Mouse (Mus musculus) hindbrain, postnatal 0 days (tissue): ENCODE measurements around the gene Gal3st1. TPM values are rescaled to one million over a fixed set of nuclear protein-coding genes. Genes with fewer than 3 reads are reported as not detected.

Experiments
- ATAC-seq: fragments of 200-750 bp; cut with Nextera tagmentation; 2 replicates; pipeline ENCODE4 v1.8.0; 2017; ENCODE audit warnings: mild to moderate bottlenecking, moderate TSS enrichment, moderate library complexity
- DNase-seq: peaks from one replicate; pipeline ENCODE4 v3.0.0-alpha.2; 2015; ENCODE audit warnings: low spot score
- H3K27ac ChIP-seq: fragments of 300-500 bp; sonication (generic); 2 replicates; pipeline ENCODE4 v1.5.1; 2014; ENCODE audit warnings: mild to moderate bottlenecking
- H3K27me3 ChIP-seq: fragments of 300-500 bp; sonication (generic); 2 replicates; pipeline ENCODE4 v1.6.1; 2014; ENCODE audit warnings: low read length, mixed read lengths; ENCODE audit not compliant: insufficient read depth
- H3K36me3 ChIP-seq: fragments of 300-500 bp; sonication (generic); 2 replicates; pipeline ENCODE4 v1.6.1; 2014; ENCODE audit warnings: low read length, mixed read lengths; ENCODE audit not compliant: insufficient read depth
- H3K4me1 ChIP-seq: fragments of 300-500 bp; sonication (generic); 2 replicates; pipeline ENCODE4 v1.6.1; 2014; ENCODE audit warnings: antibody characterized with exemption, low read length, mixed read lengths; ENCODE audit not compliant: insufficient read depth
- H3K4me2 ChIP-seq: fragments of 300-500 bp; sonication (generic); 2 replicates; pipeline ENCODE4 v1.6.1; 2014; ENCODE audit warnings: low read depth, mild to moderate bottlenecking, low read length, moderate library complexity, mixed read lengths
- H3K4me3 ChIP-seq: fragments of 300-500 bp; sonication (generic); 2 replicates; pipeline ENCODE4 v1.5.1; 2014; ENCODE audit warnings: low read length
- H3K9ac ChIP-seq: fragments of 300-500 bp; sonication (generic); replicated peaks from 2 replicates; pipeline ENCODE4 v1.6.1; 2014; ENCODE audit warnings: mild to moderate bottlenecking, low read length, moderate library complexity, mixed read lengths
- H3K9me3 ChIP-seq: fragments of 300-500 bp; sonication (generic); 2 replicates; pipeline ENCODE4 v1.6.1; 2016; ENCODE audit warnings: low read length, mixed read lengths
- CTCF ChIP-seq: IDR thresholded peaks from 2 replicates; pipeline ENCODE4 v1.5.1; 2016; ENCODE audit warnings: antibody characterized with exemption, control low read depth, low read depth
- WGBS: fragments of 180-500 bp; shearing (Covaris S2); extraction: QIAGEN DNeasy Blood & Tissue Kit; methylation state at CpG from one replicate; pipeline ENCODE4 v1.1.7; 2014; 5-methylcytosine and 5-hydroxymethylcytosine counted together
- polyA plus RNA-seq: library from polyadenylated mRNA; unstranded; fragments of >200 nt; fragmentation: Nextera tagmentation; extraction: Ambion mirVana; gene quantifications from 2 replicates; pipeline ENCODE4 v1.2.1, GENCODE M21; 2015
- total RNA-seq: library from RNA; depleted of rRNA; stranded (reverse); fragments of >200 nt; gene quantifications from 2 replicates; pipeline ENCODE4 v1.2.3, GENCODE M21; 2014

The Gal3st1 gene
- total and polyA plus RNA-seq, 2 experiments from 2014 or later: 18.5 to 34.6 TPM

DNA sequence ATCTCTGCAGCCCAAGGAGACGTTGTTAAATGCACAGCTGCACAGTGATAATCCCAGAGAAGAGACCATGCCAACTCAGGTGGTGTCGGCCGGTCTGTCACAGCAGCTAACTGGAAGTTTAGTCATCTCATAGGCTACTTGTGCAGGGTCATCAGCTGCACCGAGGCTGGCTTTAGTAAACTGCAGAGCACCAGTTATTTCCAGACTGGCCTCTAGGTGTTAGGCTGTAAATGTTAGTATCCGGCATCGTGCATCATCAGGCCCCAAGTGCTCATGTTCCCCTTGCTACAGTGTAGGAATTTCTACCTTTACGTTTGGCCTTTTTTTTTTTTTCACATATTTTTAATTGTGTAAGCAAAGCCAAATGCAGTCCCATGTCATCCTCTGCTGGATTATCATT, 50.0 kb downstream of the Gal3st1 start:
- H3K4me2 ChIP-seq: no peak overlapping the region
- no peaks in the 10 kb centered on the region for H3K4me1 ChIP-seq
- 0 out of 2 replicates have a peak, but pooled peaks have one; percentile 19 for TF ChIP-seq CTCF
- H3K27ac ChIP-seq: no peak overlapping the region
- 70% methylated on average over 7 of the region's 7 CpGs for WGBS
- ATAC-seq (no peak), DNase-seq (no peak)
- no peaks in the 10 kb centered on the region for H3K9me3 ChIP-seq
- H3K4me3 ChIP-seq: no peak overlapping the region
- H3K27me3 ChIP-seq: no peaks in the 10 kb centered on the region
- H3K9ac ChIP-seq: no peak overlapping the region
- H3K36me3 ChIP-seq: no peaks in the 10 kb centered on the region

- DNase-seq (no peak), ATAC-seq (no peak)
- Histone ChIP-seq H3K9me3 (no peaks in the 10 kb centered on the region), H3K9ac (no peak overlapping the region), H3K27ac (no peak overlapping the region), H3K27me3 (no peaks in the 10 kb centered on the region), H3K4me3 (no peak overlapping the region), H3K4me2 (no peak overlapping the region), H3K4me1 (no peaks in the 10 kb centered on the region), H3K36me3 (no peaks in the 10 kb centered on the region)
- no peak for TF ChIP-seq CTCF
- 89% methylated on average over 4 of the region's 4 CpGs for WGBS
These were observed 50.7 kb downstream of the Gal3st1 start for GRCm38 (mm10) chr11:4034169-4034568.

DNA sequence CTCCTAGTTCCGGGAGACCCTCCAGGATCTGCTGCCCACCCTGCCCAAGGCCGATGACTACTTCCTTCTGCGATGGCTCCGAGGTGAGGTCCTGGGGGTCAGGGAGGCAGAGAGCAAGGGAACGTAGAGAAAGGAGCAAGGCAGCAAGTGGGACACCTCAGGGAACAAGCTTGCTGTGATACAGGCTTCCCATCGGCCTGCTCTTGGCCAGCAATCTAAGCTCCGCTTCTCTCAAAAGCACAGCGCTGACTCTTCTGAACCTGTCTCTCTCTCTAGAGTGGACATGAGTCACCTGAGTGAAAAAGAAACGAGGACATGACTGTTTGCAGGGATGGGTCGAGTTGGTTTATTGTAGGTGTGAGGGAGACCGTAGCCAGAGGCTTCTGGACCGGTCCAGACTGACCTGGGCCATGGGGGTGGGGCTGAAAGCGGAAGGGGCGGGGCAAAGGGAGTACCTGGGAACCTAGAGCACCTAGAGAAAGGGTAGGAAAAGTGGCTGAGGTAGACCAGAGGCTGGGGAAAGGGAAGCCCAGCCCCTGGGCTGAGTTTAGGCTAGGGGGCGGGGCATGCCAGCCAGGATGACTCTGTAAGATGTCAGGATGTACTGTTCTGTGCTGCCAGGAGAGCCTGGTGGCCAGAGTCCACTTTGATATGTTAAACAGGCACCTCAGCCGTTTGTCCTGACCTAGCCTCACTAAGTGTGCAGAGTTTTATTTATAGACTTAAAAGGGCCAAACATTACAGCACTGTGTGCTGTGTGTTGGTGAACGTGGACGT, 51.9 kb downstream of the Gal3st1 start:
- H3K9ac ChIP-seq: no peak overlapping the region
- H3K4me1 ChIP-seq: no peaks in the 10 kb centered on the region
- ATAC-seq (no peak), DNase-seq (no peak)
- H3K9me3 ChIP-seq: no peaks in the 10 kb centered on the region
- H3K27me3 ChIP-seq: no peaks in the 10 kb centered on the region
- H3K36me3 ChIP-seq: no peaks in the 10 kb centered on the region
- no peak overlapping the region for H3K4me3 ChIP-seq
- no peak overlapping the region for H3K4me2 ChIP-seq
- H3K27ac ChIP-seq: no peak overlapping the region
- WGBS: 72% methylated on average over 18 of the region's 18 CpGs
- TF ChIP-seq CTCF: no peak

GRCm38 (mm10) chr11:4035916-4036315, 52.5 kb downstream of the Gal3st1 start:
- no peak for ATAC-seq
- H3K27ac ChIP-seq: no peak overlapping the region
- H3K9ac ChIP-seq: no peak overlapping the region
- DNase-seq: no peak
- no peak overlapping the region for H3K4me3 ChIP-seq
- no peaks in the 10 kb centered on the region for H3K9me3 ChIP-seq
- H3K4me2 ChIP-seq: no peak overlapping the region
- 90% methylated on average over 6 of the region's 6 CpGs for WGBS
- no peaks in the 10 kb centered on the region for H3K27me3 ChIP-seq
- H3K36me3 ChIP-seq: no peaks in the 10 kb centered on the region
- no peaks in the 10 kb centered on the region for H3K4me1 ChIP-seq
- no peak for TF ChIP-seq CTCF

- ATAC-seq (no peak), DNase-seq (no peak)
- Histone ChIP-seq H3K27ac (no peak overlapping the region), H3K4me3 (no peak overlapping the region), H3K27me3 (no peaks in the 10 kb centered on the region), H3K36me3 (no peaks in the 10 kb centered on the region), H3K9ac (no peak overlapping the region), H3K4me1 (no peaks in the 10 kb centered on the region), H3K9me3 (no peaks in the 10 kb centered on the region), H3K4me2 (no peak overlapping the region)
- no peak for TF ChIP-seq CTCF
- 70% methylated on average over 9 of the region's 9 CpGs for WGBS
These were observed 53.1 kb downstream of the Gal3st1 start for GRCm38 (mm10) chr11:4036365-4037084.

DNA sequence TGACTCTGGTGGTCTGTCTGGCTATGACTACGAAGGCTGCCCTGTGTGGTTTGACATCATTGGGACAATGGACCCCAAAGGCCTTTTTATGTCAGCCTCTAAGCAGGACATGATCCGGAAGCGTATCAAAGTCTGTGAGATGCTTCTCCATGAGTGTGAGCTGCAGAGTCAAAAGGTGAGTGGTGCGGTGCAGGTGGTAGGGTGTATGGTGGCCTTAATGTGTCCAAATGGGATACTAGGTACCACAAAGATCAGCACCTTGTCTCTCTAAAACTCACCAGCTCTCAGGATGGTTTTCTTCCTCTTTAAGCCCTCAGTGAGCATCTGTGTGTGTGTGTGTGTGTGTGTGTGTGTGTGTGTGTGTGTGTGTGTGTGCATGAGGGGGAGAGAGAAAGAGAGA, 56.5 kb downstream of the Gal3st1 start:
- no peak for TF ChIP-seq CTCF
- Histone ChIP-seq H3K4me3 (no peak overlapping the region), H3K36me3 (no peaks in the 10 kb centered on the region), H3K9me3 (no peaks in the 10 kb centered on the region), H3K27ac (no peak overlapping the region), H3K9ac (no peak overlapping the region), H3K4me1 (no peaks in the 10 kb centered on the region), H3K27me3 (no peaks in the 10 kb centered on the region), H3K4me2 (no peak overlapping the region)
- ATAC-seq (no peak), DNase-seq (no peak)
- WGBS: 91% methylated on average over 4 of the region's 4 CpGs
